Mouse (Mus musculus) forelimb bud, embryonic 11.5 days (tissue): Measurements from ENCODE around the gene Morf4l1.
"Not testable (repeated sequence)": the region's sequence is repeated elsewhere in the genome, so short reads cannot be mapped to it uniquely, and the experiment has no call there.

Source experiments
- DNase-seq: peaks from one replicate; pipeline ENCODE4 v3.0.0-alpha.2; 2012; ENCODE audit warnings: low read depth, low spot score

The Morf4l1 gene

DNA sequence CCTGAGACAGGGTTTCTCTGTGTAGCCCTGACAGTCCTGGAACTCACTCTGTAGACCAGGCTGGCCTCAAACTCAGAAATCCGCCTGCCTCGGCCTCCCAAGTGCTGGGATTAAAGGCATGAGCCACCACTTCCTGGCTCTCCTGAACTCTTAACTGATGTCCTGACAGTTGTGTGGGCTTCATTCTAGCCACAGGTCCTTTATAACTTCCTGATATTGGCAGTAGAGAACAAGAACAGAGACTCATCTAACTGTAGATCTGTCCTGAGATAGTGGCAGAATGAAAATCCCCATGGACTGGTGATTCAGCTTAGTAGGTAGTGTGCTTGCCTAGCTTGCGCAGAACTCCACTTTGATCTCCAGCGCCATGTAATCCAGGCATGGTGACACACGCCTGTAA is 53.6 kb downstream of the Morf4l1 start:
- not testable (repeated sequence) for DNase-seq

DNA sequence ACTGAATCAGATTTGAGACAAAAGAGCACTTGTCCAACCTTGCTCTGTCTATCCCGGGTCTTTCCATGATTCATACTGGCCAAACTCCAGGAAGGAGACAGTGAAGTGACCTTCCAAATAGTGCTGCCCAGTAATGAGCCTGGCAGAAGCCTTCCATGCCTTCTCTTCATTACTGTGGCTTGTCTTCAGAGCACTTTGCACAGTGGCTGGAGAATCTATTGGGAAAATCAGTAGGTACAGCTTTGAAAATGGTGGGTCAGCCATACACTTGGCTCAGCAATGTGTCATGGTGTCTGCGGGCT is 54.0 kb downstream of the Morf4l1 start:
- no peak for DNase-seq

DNA sequence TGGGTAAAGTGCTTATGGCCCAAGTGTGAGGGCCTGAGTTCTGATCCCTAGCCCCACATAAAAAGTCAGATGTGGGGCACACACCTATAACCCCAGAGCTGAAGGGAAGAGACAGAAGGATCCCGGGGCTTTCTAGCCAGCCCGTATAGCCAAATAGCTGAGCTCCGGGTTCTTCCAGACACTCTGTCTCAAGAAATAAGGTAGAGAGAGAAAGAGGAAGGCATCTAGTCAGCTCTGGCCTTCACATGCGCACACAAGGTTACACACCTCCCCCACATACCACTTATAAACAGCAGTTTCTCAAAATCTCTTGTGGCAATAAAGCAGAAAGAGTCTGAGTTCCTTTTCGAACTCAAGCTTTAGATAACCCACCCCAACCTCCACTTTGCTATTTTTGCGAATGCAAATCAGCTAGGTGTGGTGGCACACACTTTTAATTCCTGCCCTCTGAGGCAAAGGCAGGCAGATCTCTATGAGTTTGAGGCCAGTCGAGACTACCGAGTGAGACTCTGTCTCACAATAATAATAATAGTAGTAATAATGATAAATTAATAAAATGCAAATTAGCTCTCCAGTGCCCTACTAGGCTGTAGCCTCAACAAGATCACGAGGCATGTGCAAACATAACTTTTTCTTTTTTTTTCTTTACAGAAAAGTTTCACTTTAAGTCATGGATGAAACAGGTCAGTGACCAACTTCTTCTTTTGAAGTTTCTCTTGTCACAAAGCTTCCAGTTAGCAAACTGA is 54.6 kb downstream of the Morf4l1 start:
- DNase-seq, result no peak

- DNase-seq, result no peak
Observed at GRCm38 (mm10) chr9:90056716-90057115, 57.9 kb downstream of the Morf4l1 start.

DNA sequence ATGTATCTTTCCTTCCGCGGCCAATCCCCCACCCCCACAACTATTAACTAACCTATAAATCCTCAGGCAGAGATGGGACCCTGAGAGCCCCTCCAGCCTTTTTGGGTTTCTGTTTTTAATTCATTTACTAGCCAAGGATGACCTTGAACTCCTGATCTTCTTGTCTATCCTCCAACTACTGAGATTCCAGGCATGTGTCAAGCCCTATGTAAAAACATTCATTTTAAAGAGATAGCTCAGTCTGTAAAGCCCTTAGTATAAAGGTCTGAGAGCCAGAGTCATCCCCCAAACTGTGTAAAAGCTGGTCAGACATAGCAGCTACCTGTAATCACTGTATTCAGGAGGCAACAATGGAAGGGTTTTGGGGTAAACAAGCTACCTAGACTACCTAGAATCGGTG is 58.7 kb downstream of the Morf4l1 start:
- no peak for DNase-seq

GRCm38 (mm10) chr9:90055409-90055808 is 59.2 kb downstream of the Morf4l1 start:
- DNase-seq, result no peak

DNA sequence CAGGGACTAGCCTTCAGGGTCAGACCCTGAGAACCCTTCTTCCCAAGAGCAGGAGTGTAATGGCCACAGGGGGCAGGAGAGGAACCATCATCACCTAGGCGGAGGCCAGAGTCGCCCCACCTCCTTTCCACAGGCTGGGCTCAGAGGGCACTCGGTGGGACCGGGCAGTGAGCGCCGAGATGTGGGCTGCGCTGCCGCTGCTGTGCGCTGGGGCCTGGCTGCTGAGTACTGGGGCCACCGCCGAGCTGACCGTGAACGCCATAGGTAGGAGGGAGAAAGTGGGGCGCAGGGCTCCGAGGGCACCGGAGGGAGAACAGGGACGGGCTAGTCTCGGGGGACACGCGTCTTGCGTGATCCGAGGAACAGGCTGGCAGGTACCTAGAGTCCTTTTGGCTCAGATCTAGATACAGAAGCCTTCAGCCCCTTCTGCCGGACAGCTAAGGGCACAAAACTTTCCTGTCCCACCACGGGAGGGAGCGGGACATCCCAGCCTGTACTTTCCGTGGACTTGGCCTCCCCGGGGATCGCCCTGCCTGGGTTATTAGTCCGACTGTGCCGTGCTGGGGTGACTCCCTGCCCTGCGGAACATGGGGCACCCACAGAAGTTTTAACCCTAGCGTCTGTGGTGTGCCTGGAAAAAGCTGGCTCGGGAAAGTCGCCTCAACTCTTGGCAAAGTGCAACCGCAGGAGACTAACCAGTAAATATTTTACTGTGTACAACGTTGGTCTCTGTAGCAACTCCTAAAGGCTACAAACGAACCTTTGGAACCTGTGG is 60.0 kb downstream of the Morf4l1 start:
- peak; percentile 61 for DNase-seq

DNA sequence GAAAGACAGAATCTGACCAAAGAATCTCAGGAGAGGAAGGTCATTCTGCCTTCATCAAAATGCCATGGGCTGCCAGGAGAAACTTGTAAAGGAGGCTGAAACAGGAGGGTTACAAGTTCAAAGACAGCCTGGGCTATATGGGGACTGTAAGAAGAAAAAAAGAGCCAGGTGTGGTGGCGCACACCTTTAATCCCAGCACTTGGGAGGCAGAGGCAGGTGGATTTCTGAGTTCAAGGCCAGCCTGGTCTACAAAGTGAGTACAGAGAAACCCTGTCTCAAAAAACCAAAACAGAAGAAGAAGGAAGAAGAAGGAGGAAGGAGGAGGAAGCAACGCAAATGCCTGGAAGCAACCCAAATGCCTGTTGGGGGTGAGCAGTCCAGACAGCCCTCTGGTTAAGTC is 60.7 kb downstream of the Morf4l1 start, which contains the start of gene Ctsh:
Gene Ctsh, plus strand, starts transcription at position 301 of the 400 bp plus-strand sequence.
- DNase-seq, result no peak

GRCm38 (mm10) chr9:90047937-90048627 is 66.5 kb downstream of the Morf4l1 start:
- DNase-seq, result no peak

GRCm38 (mm10) chr9:90045191-90045590 is 69.4 kb downstream of the Morf4l1 start:
- DNase-seq, result no peak

DNA sequence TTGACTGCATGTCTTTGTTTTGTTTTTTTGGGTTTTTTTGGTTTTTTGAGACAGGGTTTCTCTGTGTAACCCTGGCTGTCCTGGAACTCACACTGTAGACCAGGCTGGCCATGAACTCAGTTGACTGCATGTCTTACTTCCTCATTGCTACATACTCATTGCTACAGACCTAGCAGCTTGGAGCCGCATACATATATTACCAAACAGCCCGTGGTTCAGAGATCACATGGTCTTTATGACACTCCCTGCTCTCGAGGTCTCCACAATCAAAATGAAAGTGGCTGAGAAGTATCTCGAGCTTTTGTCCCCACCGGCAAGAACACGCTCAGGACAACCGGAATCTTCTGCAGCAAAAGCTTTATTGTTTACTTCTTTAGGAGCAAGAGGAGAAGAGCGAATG is 71.7 kb downstream of the Morf4l1 start:
- DNase-seq, result not testable (repeated sequence)
